Mouse (Mus musculus) spleen, adult 2 months (tissue): ENCODE data around the gene Syne3.

Experiments used
- CTCF ChIP-seq: fragments of 200-500 bp; IDR thresholded peaks from 2 replicates; pipeline ENCODE4 v1.5.1; 2011; ENCODE audit warnings: mild to moderate bottlenecking, inconsistent platforms; ENCODE audit not compliant: insufficient read depth, insufficient read length, insufficient replicate concordance; ENCODE audit errors: extremely low read depth
- POLR2A ChIP-seq: fragments of 200-500 bp; IDR thresholded peaks from 2 replicates; pipeline ENCODE4 v1.6.1; 2011; ENCODE audit warnings: low read depth, low read length, inconsistent platforms

- TF ChIP-seq POLR2A, result no peak
- TF ChIP-seq CTCF, result no peak
These were observed 88.5 kb downstream of the Syne3 start for GRCm38 (mm10) chr12:104921071-104921470.
